Mouse (Mus musculus) forebrain, embryonic 14.5 days (tissue): ENCODE data around the gene Pde10a. TPM values are rescaled to one million over a fixed set of nuclear protein-coding genes. Genes with fewer than 3 reads are reported as not detected.
A peak's percentile ranks its signal among the peaks of the same experiment; 100 is the strongest.

Source experiments
- ATAC-seq: fragments of 200-750 bp; cut with Nextera tagmentation; 2 replicates; pipeline ENCODE4 v1.8.0; 2017; ENCODE audit warnings: mild to moderate bottlenecking, moderate library complexity
- DNase-seq: peaks from one replicate; pipeline ENCODE4 v3.0.0-alpha.2; 2015; ENCODE audit warnings: low spot score
- H3K27ac ChIP-seq: fragments of 300-500 bp; sonication (generic); 2 replicates; pipeline ENCODE4 v1.5.1; 2014; ENCODE audit warnings: low read depth, mild to moderate bottlenecking, control low read depth, low read length, moderate library complexity
- H3K27me3 ChIP-seq: fragments of 300-500 bp; sonication (generic); replicated peaks from 2 replicates; pipeline ENCODE4 v1.6.1; 2014; ENCODE audit warnings: low read length, control low read depth, mixed read lengths; ENCODE audit not compliant: control insufficient read depth, insufficient read depth
- H3K36me3 ChIP-seq: fragments of 300-500 bp; sonication (generic); 2 replicates; pipeline ENCODE4 v1.6.1; 2014; ENCODE audit warnings: low read length, control low read depth; ENCODE audit not compliant: control insufficient read depth, insufficient read depth
- H3K4me1 ChIP-seq: fragments of 300-500 bp; sonication (generic); 2 replicates; pipeline ENCODE4 v1.6.1; 2014; ENCODE audit warnings: antibody characterized with exemption, low read length, control low read depth; ENCODE audit not compliant: control insufficient read depth, insufficient read depth
- H3K4me2 ChIP-seq: fragments of 300-500 bp; sonication (generic); 2 replicates; pipeline ENCODE4 v1.6.1; 2014; ENCODE audit warnings: mild to moderate bottlenecking, control low read depth, low read length
- H3K4me3 ChIP-seq: fragments of 300-500 bp; sonication (generic); 2 replicates; pipeline ENCODE4 v1.5.1; 2014; ENCODE audit warnings: low read depth, low read length, control low read depth
- H3K9ac ChIP-seq: fragments of 300-500 bp; sonication (generic); 2 replicates; pipeline ENCODE4 v1.6.1; 2014; ENCODE audit warnings: mild to moderate bottlenecking, low read length, control low read depth, moderate library complexity
- H3K9me3 ChIP-seq: fragments of 300-500 bp; sonication (generic); replicated peaks from 2 replicates; pipeline ENCODE4 v1.6.1; 2016; ENCODE audit warnings: low read length, control low read depth, mixed read lengths; ENCODE audit not compliant: control insufficient read depth
- WGBS: fragments of 180-500 bp; shearing (Covaris S2); extraction: QIAGEN DNeasy Blood & Tissue Kit; methylation state at CpG from one replicate; pipeline ENCODE4 v1.1.7; 2014; 5-methylcytosine and 5-hydroxymethylcytosine counted together
- polyA plus RNA-seq: library from polyadenylated mRNA; unstranded; fragments of >200 nt; fragmentation: Nextera tagmentation; extraction: Ambion mirVana; gene quantifications from 2 replicates; pipeline ENCODE4 v1.2.1, GENCODE M21; 2014

The Pde10a gene
- polyA plus RNA-seq, 1 experiment from 2014 or later, result 12.1 TPM

GRCm38 (mm10) chr17:8802161-8802888, 277.2 kb downstream of the Pde10a start:
- ATAC-seq (peak; percentile 28), DNase-seq (peak; percentile 60)
- Histone ChIP-seq H3K36me3 (no peaks in the 10 kb centered on the region), H3K9me3 (no peaks in the 10 kb centered on the region), H3K4me3 (peak overlapping the region; percentile 86), H3K27ac (peak overlapping the region; percentile 90), H3K9ac (peak overlapping the region; percentile 88), H3K27me3 (peaks cover 27% of the 10 kb centered on the region), H3K4me2 (peak overlapping the region; percentile 87), H3K4me1 (peaks cover 9% of the 10 kb centered on the region)
- 0% methylated on average over 33 of the region's 33 CpGs for WGBS

GRCm38 (mm10) chr17:8802889-8803799, 278.0 kb downstream of the Pde10a start:
- ATAC-seq (no peak), DNase-seq (peak; percentile 67)
- peak overlapping the region; percentile 88 for H3K9ac ChIP-seq
- 11% methylated on average over 27 of the region's 27 CpGs for WGBS
- H3K27me3 ChIP-seq, result peaks cover 20% of the 10 kb centered on the region
- no peaks in the 10 kb centered on the region for H3K36me3 ChIP-seq
- peak overlapping the region; percentile 86 for H3K4me3 ChIP-seq
- H3K9me3 ChIP-seq, result no peaks in the 10 kb centered on the region
- H3K4me2 ChIP-seq, result peak overlapping the region; percentile 87
- H3K27ac ChIP-seq, result peak overlapping the region; percentile 90
- peaks cover 9% of the 10 kb centered on the region for H3K4me1 ChIP-seq

GRCm38 (mm10) chr17:8807345-8807744, 282.2 kb downstream of the Pde10a start:
- no peaks in the 10 kb centered on the region for H3K36me3 ChIP-seq
- no peaks in the 10 kb centered on the region for H3K9me3 ChIP-seq
- H3K9ac ChIP-seq, result no peak overlapping the region
- no peak overlapping the region for H3K4me2 ChIP-seq
- H3K4me3 ChIP-seq, result no peak overlapping the region
- peaks cover 19% of the 10 kb centered on the region for H3K4me1 ChIP-seq
- ATAC-seq, result no peak
- H3K27ac ChIP-seq, result no peak overlapping the region
- H3K27me3 ChIP-seq, result no peaks in the 10 kb centered on the region
- WGBS, result 47% methylated on average over 3 of the region's 3 CpGs
- peak; percentile 69 for DNase-seq

GRCm38 (mm10) chr17:8809771-8810170, 284.6 kb downstream of the Pde10a start:
- Histone ChIP-seq H3K4me1 (peaks cover 16% of the 10 kb centered on the region), H3K4me3 (no peak overlapping the region), H3K36me3 (no peaks in the 10 kb centered on the region), H3K27ac (no peak overlapping the region), H3K27me3 (no peaks in the 10 kb centered on the region), H3K9ac (no peak overlapping the region), H3K4me2 (no peak overlapping the region), H3K9me3 (no peaks in the 10 kb centered on the region)
- DNase-seq (no peak), ATAC-seq (no peak)
- WGBS, result 38% methylated on average over 6 of the region's 6 CpGs

GRCm38 (mm10) chr17:8810201-8810600, 285.0 kb downstream of the Pde10a start:
- 83% methylated on average over 8 of the region's 8 CpGs for WGBS
- Histone ChIP-seq H3K4me2 (no peak overlapping the region), H3K27me3 (no peaks in the 10 kb centered on the region), H3K4me3 (no peak overlapping the region), H3K9ac (no peak overlapping the region), H3K27ac (no peak overlapping the region), H3K9me3 (no peaks in the 10 kb centered on the region), H3K4me1 (peaks cover 16% of the 10 kb centered on the region), H3K36me3 (no peaks in the 10 kb centered on the region)
- no peak for ATAC-seq
- no peak for DNase-seq

- Histone ChIP-seq H3K4me2 (no peak overlapping the region), H3K36me3 (no peaks in the 10 kb centered on the region), H3K4me1 (peaks cover 16% of the 10 kb centered on the region), H3K9ac (no peak overlapping the region), H3K27me3 (no peaks in the 10 kb centered on the region), H3K4me3 (no peak overlapping the region), H3K9me3 (no peaks in the 10 kb centered on the region), H3K27ac (no peak overlapping the region)
- ATAC-seq, result peak; percentile 27; the same call in 1 of the 2 replicates
- 52% methylated on average over 12 of the region's 12 CpGs for WGBS
- peak; percentile 69 for DNase-seq
These were observed 287.2 kb downstream of the Pde10a start for GRCm38 (mm10) chr17:8812228-8812865.

GRCm38 (mm10) chr17:8813773-8814491, 288.8 kb downstream of the Pde10a start:
- ATAC-seq (no peak), DNase-seq (no peak)
- Histone ChIP-seq H3K4me3 (no peak overlapping the region), H3K27me3 (no peaks in the 10 kb centered on the region), H3K9ac (no peak overlapping the region), H3K36me3 (no peaks in the 10 kb centered on the region), H3K27ac (no peak overlapping the region), H3K4me2 (no peak overlapping the region), H3K9me3 (no peaks in the 10 kb centered on the region), H3K4me1 (peaks cover 16% of the 10 kb centered on the region)
- 82% methylated on average over 3 of the region's 3 CpGs for WGBS

GRCm38 (mm10) chr17:8815376-8815775, 290.2 kb downstream of the Pde10a start:
- Histone ChIP-seq H3K4me1 (peaks cover 8% of the 10 kb centered on the region), H3K4me2 (no peak overlapping the region), H3K36me3 (no peaks in the 10 kb centered on the region), H3K27me3 (no peaks in the 10 kb centered on the region), H3K9ac (no peak overlapping the region), H3K4me3 (no peak overlapping the region), H3K9me3 (no peaks in the 10 kb centered on the region), H3K27ac (no peak overlapping the region)
- ATAC-seq (no peak), DNase-seq (no peak)
- 90% methylated on average over 3 of the region's 3 CpGs for WGBS
